Mouse (Mus musculus): ENCODE measurements around the gene Zfp971. TPM values are rescaled to one million over a fixed set of nuclear protein-coding genes. Genes with fewer than 3 reads are reported as not detected.
A peak's percentile ranks its signal among the peaks of the same experiment; 100 is the strongest.
"Not testable (repeated sequence)": the region's sequence is repeated elsewhere in the genome, so short reads cannot be mapped to it uniquely, and the experiment has no call there.

The Zfp971 gene
- 5.4 and 6.0 TPM in 2 replicates for polyA plus RNA-seq (2016; fragmentation: Nextera tagmentation; extraction: Ambion mirVana)

GRCm38 (mm10) chr2:178023011-178023611, at the start of gene Zfp971:
Gene Zfp971, plus strand, starts transcription at chr2:178023284.
- H3K4me1 ChIP-seq; ATAC-seq; H3K27ac ChIP-seq; H3K36me3 ChIP-seq; H3K27me3 ChIP-seq (replicated peaks); H3K9me3 ChIP-seq (replicated peaks): not testable (repeated sequence)
- Histone ChIP-seq H3K4me3 (peak within 1 kb of the TSS; percentile 69), H3K9ac (peak within 1 kb of the TSS; percentile 72), H3K4me2 (peak within 1 kb of the TSS; percentile 65)
- WGBS (ENCODE audit: insufficient replicate concordance), result under 1% methylated on average over 15 of the region's 15 CpGs

GRCm38 (mm10) chr2:177974814-177975213, 48.3 kb upstream of the Zfp971 start:
- not testable (repeated sequence) for H3K27ac ChIP-seq; H3K9ac ChIP-seq; H3K4me2 ChIP-seq; ATAC-seq; H3K27me3 ChIP-seq (replicated peaks); H3K36me3 ChIP-seq; H3K4me1 ChIP-seq; H3K9me3 ChIP-seq (replicated peaks); H3K4me3 ChIP-seq
- WGBS (ENCODE audit: insufficient replicate concordance), result 48% methylated on average over 7 of the region's 7 CpGs

GRCm38 (mm10) chr2:178019486-178019885, 3.6 kb upstream of the Zfp971 start:
- H3K36me3 ChIP-seq; H3K4me1 ChIP-seq; H3K9ac ChIP-seq; ATAC-seq; H3K27ac ChIP-seq; H3K27me3 ChIP-seq (replicated peaks); H3K4me3 ChIP-seq; H3K9me3 ChIP-seq (replicated peaks); H3K4me2 ChIP-seq: not testable (repeated sequence)
- WGBS (ENCODE audit: insufficient replicate concordance), result 52% methylated on average over 3 of the region's 3 CpGs

GRCm38 (mm10) chr2:178020773-178021172, 2.3 kb upstream of the Zfp971 start:
- ATAC-seq; H3K36me3 ChIP-seq; H3K4me2 ChIP-seq; H3K4me1 ChIP-seq; H3K9me3 ChIP-seq (replicated peaks); H3K9ac ChIP-seq; H3K4me3 ChIP-seq; H3K27me3 ChIP-seq (replicated peaks); H3K27ac ChIP-seq: not testable (repeated sequence)
- WGBS (ENCODE audit: insufficient replicate concordance), result 29% methylated on average over 8 of the region's 8 CpGs

GRCm38 (mm10) chr2:178023861-178024260, 777 bp downstream of the Zfp971 start:
- not testable (repeated sequence) for H3K4me1 ChIP-seq; H3K9me3 ChIP-seq (replicated peaks); H3K27me3 ChIP-seq (replicated peaks); ATAC-seq; H3K27ac ChIP-seq; H3K36me3 ChIP-seq
- H3K9ac ChIP-seq, result peak overlapping the region; percentile 72
- peak overlapping the region; percentile 65 for H3K4me2 ChIP-seq
- WGBS (ENCODE audit: insufficient replicate concordance), result 15% methylated on average over 2 of the region's 2 CpGs
- H3K4me3 ChIP-seq, result peak overlapping the region; percentile 69

GRCm38 (mm10) chr2:178027601-178028000, 4.5 kb downstream of the Zfp971 start:
- not testable (repeated sequence) for H3K9me3 ChIP-seq (replicated peaks); H3K27me3 ChIP-seq (replicated peaks); H3K36me3 ChIP-seq; ATAC-seq; H3K4me1 ChIP-seq; H3K27ac ChIP-seq; H3K4me3 ChIP-seq; H3K9ac ChIP-seq; H3K4me2 ChIP-seq
- 76% methylated on average over 3 of the region's 3 CpGs for WGBS (ENCODE audit: insufficient replicate concordance)

- Histone ChIP-seq H3K9ac (no peak overlapping the region), H3K4me2 (no peak overlapping the region), H3K9me3 (replicated peaks) (no peaks in the 10 kb centered on the region), H3K4me3 (no peak overlapping the region), H3K4me1 (no peaks in the 10 kb centered on the region), H3K27me3 (replicated peaks) (no peaks in the 10 kb centered on the region), H3K27ac (no peak overlapping the region), H3K36me3 (peaks cover 9% of the 10 kb centered on the region)
- ATAC-seq, result no peak
- 4% methylated on average over 1 of the region's 1 CpGs for WGBS (ENCODE audit: insufficient replicate concordance)
Measured at GRCm38 (mm10) chr2:178058195-178058594, 35.1 kb downstream of the Zfp971 start.

- 0% methylated on average over 6 of the region's 14 CpGs for WGBS (ENCODE audit: insufficient replicate concordance)
- not testable (repeated sequence) for ATAC-seq; H3K4me1 ChIP-seq; H3K27ac ChIP-seq; H3K27me3 ChIP-seq (replicated peaks); H3K36me3 ChIP-seq; H3K9me3 ChIP-seq (replicated peaks)
- Histone ChIP-seq H3K4me2 (peak within 1 kb of the TSS; percentile 62), H3K9ac (peak within 1 kb of the TSS; percentile 31; the same call in 1 of the 2 replicates), H3K4me3 (peak within 1 kb of the TSS; percentile 57)
Measured at GRCm38 (mm10) chr2:178078166-178078717, 55.2 kb downstream of the Zfp971 start, which contains the start of gene Zfp931. Gene Zfp931, minus strand, starts transcription at chr2:178078476.

Other genes starting within 250 kb of the Zfp971 start
- gene Gm14325, start 182.9 kb upstream of the Zfp971 start, polyA plus RNA-seq (2016; fragmentation: Nextera tagmentation; extraction: Ambion mirVana), result 7.5 and 11.1 TPM in 2 replicates
- 1.6 and 1.8 TPM in 2 replicates for gene Gm14327, start 126.2 kb upstream of the Zfp971 start, polyA plus RNA-seq (2016; fragmentation: Nextera tagmentation; extraction: Ambion mirVana)
- gene Zfp972, start 97.7 kb upstream of the Zfp971 start, polyA plus RNA-seq (2016; fragmentation: Nextera tagmentation; extraction: Ambion mirVana), result 0.35 and 0.41 TPM in 2 replicates
- 5.6 and 6.4 TPM in 2 replicates for gene Gm14326, start 66.0 kb upstream of the Zfp971 start, polyA plus RNA-seq (2016; fragmentation: Nextera tagmentation; extraction: Ambion mirVana)
- 4.7 and 6.1 TPM in 2 replicates for gene Zfp931, start 55.2 kb downstream of the Zfp971 start, polyA plus RNA-seq (2016; fragmentation: Nextera tagmentation; extraction: Ambion mirVana)
- 0.18 TPM in 1 of 2 replicates, not detected in the other for gene Phactr3, start 95.7 kb downstream of the Zfp971 start, polyA plus RNA-seq (2016; fragmentation: Nextera tagmentation; extraction: Ambion mirVana)

Measured in liver, embryonic 12.5 days (tissue).